Mouse (Mus musculus): ENCODE measurements around the gene Ralgapa2. TPM values are rescaled to one million over a fixed set of nuclear protein-coding genes. Genes with fewer than 3 reads are reported as not detected.

The Ralgapa2 gene
- total and polyA plus RNA-seq, 3 experiments = 5.6 to 10.3 (median 8.9) TPM

DNA sequence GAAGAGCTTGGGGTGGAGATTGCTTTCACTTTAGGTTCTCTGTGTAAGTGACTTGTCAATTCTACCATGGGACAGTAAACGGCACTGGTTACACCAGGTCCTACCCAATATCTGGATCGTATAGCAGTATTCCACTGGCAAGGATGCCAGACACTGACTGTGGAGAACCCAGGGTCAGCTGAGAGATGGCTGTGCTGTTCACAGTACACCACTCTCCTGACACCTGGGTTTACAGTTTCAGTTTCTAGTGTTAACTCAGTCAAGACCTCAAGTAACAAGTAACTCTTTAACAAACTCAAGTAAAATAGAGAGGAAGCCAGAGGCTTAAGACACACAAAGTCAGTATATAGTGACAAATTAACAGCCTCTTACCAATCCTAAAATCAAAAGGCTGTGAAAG lies 54.6 kb downstream of the Ralgapa2 start:
- H3K79me2 ChIP-seq (replicated peaks; ENCODE audit: control insufficient read depth, extremely low read depth, insufficient read depth, poor library complexity, severe bottlenecking) = no peaks in the 10 kb centered on the region
- H3K9me3 ChIP-seq (replicated peaks; ENCODE audit: low read length) = no peaks in the 10 kb centered on the region
- TF ChIP-seq USF1 (IDR thresholded peaks at IDR 0.05; ENCODE audit: low read depth, low read length) = no peak
- no peak; the same call in 1 of the 2 replicates for TF ChIP-seq MXI1 (IDR thresholded peaks at IDR 0.05; ENCODE audit: low read depth, low read length)
- no peak for TF ChIP-seq MYC (IDR thresholded peaks at IDR 0.05; ENCODE audit: low read depth, low read length)
- no peak for TF ChIP-seq HCFC1 (IDR thresholded peaks at IDR 0.05; ENCODE audit: low read depth, low read length)
- TF ChIP-seq EP300 (IDR thresholded peaks at IDR 0.05; ENCODE audit: low read length) = peak; percentile 22; the same call in 1 of the 2 replicates
- no peak for TF ChIP-seq SIN3A (IDR thresholded peaks at IDR 0.05; ENCODE audit: low read length)
- no peak overlapping the region for H3K4me3 ChIP-seq (replicated peaks in 1 of 3; ENCODE audit: low read depth in 2 of 3, low read length in 2 of 3, poor library complexity in 1 of 3)
- peaks cover 0 to 4% of the 10 kb centered on the region in 2 experiments for H3K36me3 ChIP-seq (replicated peaks in 1 of 2; ENCODE audit: control insufficient read depth in 1 of 2, insufficient read depth in 1 of 2, low read length in 1 of 2)
- H3K4me1 ChIP-seq (ENCODE audit: control insufficient read depth in 1 of 2, insufficient read depth in 2 of 2) = peaks cover 3 to 15% of the 10 kb centered on the region in 2 experiments; a peak in 3 of 4 replicates
- no peak overlapping the region for H3K27ac ChIP-seq (ENCODE audit: insufficient read depth, low read depth)
- peak; percentile 2 for DNase-seq (ENCODE audit: extremely low read depth)
- H3K4me2 ChIP-seq (ENCODE audit: insufficient read depth, low read depth, poor library complexity, severe bottlenecking) = 0 out of 2 replicates have a peak overlapping the region, but pooled peaks have one; percentile 3
- no peaks in the 10 kb centered on the region for H3K27me3 ChIP-seq (replicated peaks)
- no peak overlapping the region for H3K9ac ChIP-seq (ENCODE audit: insufficient read depth, low read depth)
- in situ Hi-C loops (cut with MboI; ENCODE audit: low pct_ligation_motif_present, low pct_unique_long_range_greater_than_20kb, low sequenced_read_pairs) = no loop called here
- dilution Hi-C loops (cut with MboI; ENCODE audit: extremely low pct_ligation_motif_present, extremely low pct_unique_long_range_greater_than_20kb, low sequenced_read_pairs) = no loop called here

DNA sequence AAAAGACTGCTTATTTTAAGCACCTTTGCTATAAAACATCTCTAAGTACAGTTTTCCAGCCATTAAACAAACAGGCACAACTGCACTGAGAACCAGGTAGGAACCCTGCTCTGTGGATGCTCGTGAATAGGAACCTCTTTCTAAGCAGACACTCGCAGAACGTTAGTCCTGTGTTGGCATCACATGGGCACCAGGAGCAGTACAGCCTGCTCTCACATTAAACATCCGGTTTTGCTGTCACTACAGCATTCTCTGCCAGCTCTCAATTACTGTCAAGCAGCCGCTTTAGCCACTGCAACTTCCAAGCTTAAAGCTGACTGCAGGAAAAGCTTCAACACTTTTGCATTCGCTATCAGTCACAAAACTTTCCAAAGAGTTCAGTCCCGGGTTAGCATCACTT lies 55.5 kb downstream of the Ralgapa2 start:
- DNase-seq (ENCODE audit: extremely low read depth) = no peak
- TF ChIP-seq ZNF384 (IDR thresholded peaks at IDR 0.05; ENCODE audit: low read depth, low read length) = no peak
- no peak for TF ChIP-seq E2F4 (IDR thresholded peaks at IDR 0.05; ENCODE audit: insufficient replicate concordance, low read depth, low read length)
- no peak for TF ChIP-seq NELFE (IDR thresholded peaks at IDR 0.05; ENCODE audit: low read depth, low read length)
- TF ChIP-seq MAX (IDR thresholded peaks at IDR 0.05; ENCODE audit: low read length) = no peak
- TF ChIP-seq JUND (conservative IDR thresholded peaks at IDR 0.05; ENCODE audit: low read depth, low read length) = no peak
- TF ChIP-seq GABPA (IDR thresholded peaks at IDR 0.05; ENCODE audit: insufficient replicate concordance, low read depth, low read length) = no peak
- TF ChIP-seq CHD1 (IDR thresholded peaks at IDR 0.05; ENCODE audit: low read depth, low read length) = no peak
- TF ChIP-seq MYC (IDR thresholded peaks at IDR 0.05; ENCODE audit: low read depth, low read length) = no peak
- no peak for TF ChIP-seq PAX5 (IDR thresholded peaks at IDR 0.05; ENCODE audit: low read length)
- Histone ChIP-seq H3K9me3 (replicated peaks; ENCODE audit: low read length) (no peaks in the 10 kb centered on the region), H3K36me3 (replicated peaks in 1 of 2; ENCODE audit: control insufficient read depth in 1 of 2, insufficient read depth in 1 of 2, low read length in 1 of 2) (peaks cover 0 to 6% of the 10 kb centered on the region in 2 experiments), H3K27ac (ENCODE audit: insufficient read depth, low read depth) (no peak overlapping the region), H3K79me2 (replicated peaks; ENCODE audit: control insufficient read depth, extremely low read depth, insufficient read depth, poor library complexity, severe bottlenecking) (no peaks in the 10 kb centered on the region), H3K27me3 (replicated peaks) (no peaks in the 10 kb centered on the region), H3K4me1 (ENCODE audit: control insufficient read depth in 1 of 2, insufficient read depth in 2 of 2) (peaks cover 3 to 12% of the 10 kb centered on the region in 2 experiments; a peak in 3 of 4 replicates), H3K4me3 (replicated peaks in 1 of 3; ENCODE audit: low read depth in 2 of 3, low read length in 2 of 3, poor library complexity in 1 of 3) (no peak overlapping the region), H3K9ac (ENCODE audit: insufficient read depth, low read depth) (no peak overlapping the region), H3K4me2 (ENCODE audit: insufficient read depth, low read depth, poor library complexity, severe bottlenecking) (no peak overlapping the region)
- dilution Hi-C loops (cut with MboI; ENCODE audit: extremely low pct_ligation_motif_present, extremely low pct_unique_long_range_greater_than_20kb, low sequenced_read_pairs) = no loop called here
- in situ Hi-C loops (cut with MboI; ENCODE audit: low pct_ligation_motif_present, low pct_unique_long_range_greater_than_20kb, low sequenced_read_pairs) = no loop called here

GRCm38 (mm10) chr2:146456062-146456461 lies 56.1 kb downstream of the Ralgapa2 start:
- no peak for TF ChIP-seq CTCF (conservative IDR thresholded peaks at IDR 0.05 in 1 of 2, IDR thresholded peaks at IDR 0.05 in 1 of 2; ENCODE audit: low read depth in 2 of 2, low read length in 2 of 2)
- no peak for TF ChIP-seq ETS1 (conservative IDR thresholded peaks at IDR 0.05; ENCODE audit: low read depth, low read length)
- Histone ChIP-seq H3K27me3 (replicated peaks) (no peaks in the 10 kb centered on the region), H3K9ac (ENCODE audit: insufficient read depth, low read depth) (no peak overlapping the region), H3K4me3 (replicated peaks in 1 of 3; ENCODE audit: low read depth in 2 of 3, low read length in 2 of 3, poor library complexity in 1 of 3) (no peak overlapping the region), H3K79me2 (replicated peaks; ENCODE audit: control insufficient read depth, extremely low read depth, insufficient read depth, poor library complexity, severe bottlenecking) (no peaks in the 10 kb centered on the region), H3K27ac (ENCODE audit: insufficient read depth, low read depth) (no peak overlapping the region), H3K4me1 (ENCODE audit: control insufficient read depth in 1 of 2, insufficient read depth in 2 of 2) (peaks cover 3 to 10% of the 10 kb centered on the region in 2 experiments; a peak in 3 of 4 replicates), H3K4me2 (ENCODE audit: insufficient read depth, low read depth, poor library complexity, severe bottlenecking) (no peak overlapping the region), H3K9me3 (replicated peaks; ENCODE audit: low read length) (no peaks in the 10 kb centered on the region), H3K36me3 (replicated peaks in 1 of 2; ENCODE audit: control insufficient read depth in 1 of 2, insufficient read depth in 1 of 2, low read length in 1 of 2) (peaks cover 0 to 11% of the 10 kb centered on the region in 2 experiments)
- dilution Hi-C loops (cut with MboI; ENCODE audit: extremely low pct_ligation_motif_present, extremely low pct_unique_long_range_greater_than_20kb, low sequenced_read_pairs) (no loop called here), in situ Hi-C loops (cut with MboI; ENCODE audit: low pct_ligation_motif_present, low pct_unique_long_range_greater_than_20kb, low sequenced_read_pairs) (no loop called here)
- DNase-seq (ENCODE audit: extremely low read depth) = no peak
